Mouse (Mus musculus): ENCODE data around the gene Lamb1.

- TF ChIP-seq POLR2A (IDR thresholded peaks at IDR 0.05; ENCODE audit: low read depth, low read length) (no peak), CTCF (IDR thresholded peaks at IDR 0.05; ENCODE audit: borderline replicate concordance, insufficient read depth, low read length) (no peak)
Observed at GRCm38 (mm10) chr12:31267363-31267762, 2.3 kb downstream of the Lamb1 start.

All from embryonic fibroblast, embryonic 13.5 days (primary cell).